Mouse (Mus musculus) neural tube, embryonic 11.5 days (tissue): ENCODE data around the gene Cpe. TPM values are rescaled to one million over a fixed set of nuclear protein-coding genes. Genes with fewer than 3 reads are reported as not detected.

Experiments
- polyA plus RNA-seq: library from polyadenylated mRNA; unstranded; fragments of >200 nt; fragmentation: Nextera tagmentation; extraction: Ambion mirVana; gene quantifications from 2 replicates; pipeline ENCODE4 v1.2.1, GENCODE M21; 2014

The Cpe gene
- polyA plus RNA-seq, 1 experiment from 2014 or later = 271 TPM

Other genes with a start within 250 kb of the Cpe start
- 186 and 195 TPM in 2 replicates for gene Msmo1, start 40.7 kb upstream of the Cpe start, polyA plus RNA-seq
- gene Klhl2, start 157.0 kb upstream of the Cpe start, polyA plus RNA-seq = 20.0 and 20.2 TPM in 2 replicates